Mouse (Mus musculus): Measurements from ENCODE around the gene Rai14. TPM values are rescaled to one million over a fixed set of nuclear protein-coding genes. Genes with fewer than 3 reads are reported as not detected.
A peak's percentile ranks its signal among the peaks of the same experiment; 100 is the strongest.

Rai14 gene
- total RNA-seq, 2 experiments from 2014 or later: 4.1 to 4.8 TPM

- no peak for DNase-seq
- intact Hi-C loops (cut with DNase I; ENCODE audit: low total_unique reads): no loop called here
These were observed 13.4 kb downstream of the Rai14 start for GRCm38 (mm10) chr15:10700891-10701466.

GRCm38 (mm10) chr15:10696478-10697234 is 17.8 kb downstream of the Rai14 start:
- no peak for DNase-seq
- intact Hi-C loops (cut with DNase I; ENCODE audit: low total_unique reads): no loop called here

- no peak for DNase-seq
- intact Hi-C loops (cut with DNase I; ENCODE audit: low total_unique reads): no loop called here
These were observed 21.8 kb downstream of the Rai14 start for GRCm38 (mm10) chr15:10692627-10693026.

GRCm38 (mm10) chr15:10691481-10691880 is 22.9 kb downstream of the Rai14 start:
- intact Hi-C loops (cut with DNase I; ENCODE audit: low total_unique reads): no loop called here
- no peak for DNase-seq

GRCm38 (mm10) chr15:10690973-10691372 is 23.5 kb downstream of the Rai14 start:
- no peak for DNase-seq
- intact Hi-C loops (cut with DNase I; ENCODE audit: low total_unique reads): no loop called here

- intact Hi-C loops (cut with DNase I; ENCODE audit: low total_unique reads): no loop called here
- DNase-seq: no peak
These were observed 24.2 kb downstream of the Rai14 start for GRCm38 (mm10) chr15:10690219-10690618.

GRCm38 (mm10) chr15:10689304-10689703 is 25.1 kb downstream of the Rai14 start:
- intact Hi-C loops (cut with DNase I; ENCODE audit: low total_unique reads): no loop called here
- no peak for DNase-seq

- no peak for DNase-seq
- intact Hi-C loops (cut with DNase I; ENCODE audit: low total_unique reads): no loop called here
These were observed 25.7 kb downstream of the Rai14 start for GRCm38 (mm10) chr15:10688686-10689085.

- intact Hi-C loops (cut with DNase I; ENCODE audit: low total_unique reads): no loop called here
These were observed 27.1 kb downstream of the Rai14 start for GRCm38 (mm10) chr15:10687365-10687764.

GRCm38 (mm10) chr15:10685692-10686430 is 28.6 kb downstream of the Rai14 start:
- no peak for DNase-seq

More at GRCm38 (mm10) chr15:10687365-10687764, 27.1 kb downstream of the Rai14 start:
- DNase-seq: no peak

GRCm38 (mm10) chr15:10683687-10684203 is 30.7 kb downstream of the Rai14 start:
- DNase-seq: no peak
- intact Hi-C loops (cut with DNase I; ENCODE audit: low total_unique reads): no loop called here

More at GRCm38 (mm10) chr15:10685692-10686430, 28.6 kb downstream of the Rai14 start:
- intact Hi-C loops (cut with DNase I; ENCODE audit: low total_unique reads): no loop called here

- DNase-seq: no peak
- intact Hi-C loops (cut with DNase I; ENCODE audit: low total_unique reads): no loop called here
These were observed 33.9 kb downstream of the Rai14 start for GRCm38 (mm10) chr15:10680514-10680913.

- DNase-seq: peak; percentile 75
- intact Hi-C loops (cut with DNase I; ENCODE audit: low total_unique reads): no loop called here
These were observed 34.9 kb downstream of the Rai14 start for GRCm38 (mm10) chr15:10679571-10679970.

- intact Hi-C loops (cut with DNase I; ENCODE audit: low total_unique reads): no loop called here
- no peak for DNase-seq
These were observed 38.6 kb downstream of the Rai14 start for GRCm38 (mm10) chr15:10675801-10676200.

GRCm38 (mm10) chr15:10672880-10673279 is 41.5 kb downstream of the Rai14 start:
- intact Hi-C loops (cut with DNase I; ENCODE audit: low total_unique reads): no loop called here
- DNase-seq: no peak

GRCm38 (mm10) chr15:10671868-10672267 is 42.6 kb downstream of the Rai14 start:
- intact Hi-C loops (cut with DNase I; ENCODE audit: low total_unique reads): no loop called here
- no peak for DNase-seq

- DNase-seq: no peak
- intact Hi-C loops (cut with DNase I; ENCODE audit: low total_unique reads): no loop called here
These were observed 44.3 kb downstream of the Rai14 start for GRCm38 (mm10) chr15:10670107-10670506.

GRCm38 (mm10) chr15:10668120-10668900 is 46.1 kb downstream of the Rai14 start:
- intact Hi-C loops (cut with DNase I; ENCODE audit: low total_unique reads): no loop called here
- no peak for DNase-seq

- intact Hi-C loops (cut with DNase I; ENCODE audit: low total_unique reads): no loop called here
- no peak for DNase-seq
These were observed 48.6 kb downstream of the Rai14 start for GRCm38 (mm10) chr15:10665816-10666215.

- no peak for DNase-seq
- intact Hi-C loops (cut with DNase I; ENCODE audit: low total_unique reads): no loop called here
These were observed 49.9 kb downstream of the Rai14 start for GRCm38 (mm10) chr15:10664529-10664898.
